Mouse (Mus musculus) frontal cortex, postnatal 25 days (tissue): ENCODE measurements around the gene Txnrd2.

Experiments
- DNase-seq, 2 experiments: peaks; one replicate each; pipeline ENCODE4 v3.0.0; 2022; ENCODE audit warnings: low spot score in 2 of 2

Gene Txnrd2

DNA sequence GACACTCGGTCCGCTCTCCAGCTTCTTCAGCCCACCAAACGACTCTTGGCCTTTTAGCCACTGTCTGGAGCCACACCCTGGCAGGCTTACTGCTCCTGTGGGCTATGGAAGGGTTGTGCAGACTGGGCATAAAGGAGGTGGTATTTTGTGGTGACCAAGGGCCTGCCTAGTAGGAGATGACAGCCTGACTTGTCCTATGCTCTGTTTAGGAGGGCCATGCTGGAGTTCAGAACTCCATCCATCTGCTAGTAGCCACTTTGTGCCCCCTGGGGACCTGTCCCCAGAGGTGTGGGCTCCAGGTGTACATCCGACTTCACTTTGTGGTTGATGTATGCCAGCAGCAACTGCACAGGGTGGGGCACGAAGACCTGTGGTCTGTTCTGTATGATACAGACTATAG, 32.6 kb upstream of the Txnrd2 start:
- DNase-seq = no peak

- no peak for DNase-seq
These were observed 32.1 kb upstream of the Txnrd2 start for GRCm38 (mm10) chr16:18394056-18394455.

- no peak for DNase-seq
These were observed 31.2 kb upstream of the Txnrd2 start for GRCm38 (mm10) chr16:18394777-18395619.

GRCm38 (mm10) chr16:18395620-18396036, 30.6 kb upstream of the Txnrd2 start:
- DNase-seq = no peak

DNA sequence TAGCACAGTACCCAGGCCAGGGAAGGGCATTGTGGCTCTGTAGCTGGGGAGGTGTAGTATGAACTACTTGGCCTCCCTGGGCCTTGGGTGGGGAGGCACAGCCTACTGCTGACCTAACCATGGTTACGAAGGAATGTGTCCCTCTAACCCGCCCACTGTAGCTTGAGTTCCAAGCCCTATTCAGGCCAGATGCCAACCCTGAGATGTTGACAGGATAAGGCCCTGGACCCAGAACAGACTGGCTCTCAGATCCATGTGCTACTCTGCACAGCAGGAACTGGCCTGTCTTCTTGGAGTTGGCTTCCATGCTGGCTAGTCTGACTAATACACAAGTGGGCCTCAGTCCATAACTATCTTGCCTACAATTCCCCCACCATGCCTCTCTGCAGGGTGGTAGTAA, 30.0 kb upstream of the Txnrd2 start:
- DNase-seq = no peak

GRCm38 (mm10) chr16:18396791-18397621, 29.2 kb upstream of the Txnrd2 start:
- DNase-seq = no peak

- no peak for DNase-seq
These were observed 26.2 kb upstream of the Txnrd2 start for GRCm38 (mm10) chr16:18400028-18400427.

- no peak for DNase-seq
These were observed 25.5 kb upstream of the Txnrd2 start for GRCm38 (mm10) chr16:18400472-18401216.

DNA sequence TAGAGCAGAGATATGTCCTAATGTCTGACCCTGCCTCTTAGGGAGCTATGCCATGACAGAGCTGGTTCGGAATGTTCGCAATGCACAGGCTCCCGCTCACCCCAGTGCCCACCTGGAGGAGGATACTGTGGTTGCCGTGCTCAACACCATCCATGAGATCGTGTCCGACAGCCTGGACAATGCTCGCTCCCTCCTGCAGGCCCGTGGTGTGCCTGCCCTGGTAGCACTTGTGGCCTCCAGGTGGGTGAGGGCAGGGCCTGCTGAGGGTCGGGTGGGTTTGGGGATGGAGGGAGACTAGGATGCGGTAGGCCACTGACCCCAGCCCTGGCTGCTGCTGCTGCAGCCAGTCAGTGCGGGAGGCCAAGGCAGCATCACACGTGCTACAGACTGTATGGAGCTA, 22.9 kb upstream of the Txnrd2 start:
- no peak for DNase-seq

DNA sequence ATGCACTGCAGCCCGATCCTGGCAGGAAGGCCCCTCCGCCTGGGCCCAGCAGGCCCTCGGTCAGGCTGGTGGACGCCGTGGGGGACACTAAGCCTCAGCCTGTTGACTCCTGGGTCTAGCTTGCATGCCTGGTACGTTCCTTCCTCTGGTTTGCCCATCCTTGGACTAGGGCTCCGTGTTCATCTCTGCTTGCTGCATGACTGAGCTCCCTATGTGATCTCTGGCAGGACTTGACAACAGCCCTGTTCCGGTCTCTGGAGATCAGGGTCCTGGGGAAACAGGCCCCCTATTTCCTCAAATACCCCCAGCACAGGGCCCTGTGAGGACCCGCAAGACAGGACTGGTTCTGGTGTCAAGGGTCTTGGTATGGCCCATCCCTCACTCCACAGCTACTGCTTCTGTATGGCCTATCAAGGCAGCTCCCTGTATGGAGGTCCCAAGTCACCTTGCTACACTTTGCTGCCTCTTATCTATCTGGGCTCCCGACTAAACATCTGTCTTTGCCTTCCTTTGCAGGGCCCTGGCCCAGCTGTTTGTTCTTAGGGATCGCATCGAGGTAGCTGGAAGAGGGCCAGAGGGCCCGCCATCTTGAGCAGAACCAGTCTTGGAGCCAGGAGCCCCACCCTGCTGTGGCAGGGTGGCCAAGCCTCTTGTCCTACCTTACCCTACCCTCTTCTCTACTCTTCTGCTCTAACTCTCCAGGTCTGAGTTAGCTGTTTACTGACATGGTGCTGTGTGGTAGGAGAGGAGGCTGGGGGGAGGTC, 20.9 kb upstream of the Txnrd2 start:
- no peak for DNase-seq

DNA sequence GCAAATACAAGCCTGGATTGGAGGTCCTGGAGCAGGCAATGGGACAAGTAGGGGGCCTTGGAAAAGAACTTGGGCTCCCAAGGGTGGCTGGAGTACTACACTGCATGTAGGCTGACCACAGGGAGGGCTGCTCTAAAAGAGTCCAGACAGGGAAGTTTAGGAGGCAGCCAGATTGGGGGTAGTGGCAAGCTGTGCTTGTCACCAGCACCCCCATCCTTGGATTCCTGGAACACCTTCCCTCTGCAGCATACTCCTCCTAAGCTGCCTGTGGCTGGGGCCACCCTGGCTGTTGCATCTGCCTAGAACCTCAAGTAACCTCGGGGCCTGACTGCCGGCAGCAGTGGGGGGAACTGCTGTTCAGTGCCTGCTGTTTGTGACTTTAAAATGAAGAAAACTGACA, 20.3 kb upstream of the Txnrd2 start:
- DNase-seq = no peak

DNA sequence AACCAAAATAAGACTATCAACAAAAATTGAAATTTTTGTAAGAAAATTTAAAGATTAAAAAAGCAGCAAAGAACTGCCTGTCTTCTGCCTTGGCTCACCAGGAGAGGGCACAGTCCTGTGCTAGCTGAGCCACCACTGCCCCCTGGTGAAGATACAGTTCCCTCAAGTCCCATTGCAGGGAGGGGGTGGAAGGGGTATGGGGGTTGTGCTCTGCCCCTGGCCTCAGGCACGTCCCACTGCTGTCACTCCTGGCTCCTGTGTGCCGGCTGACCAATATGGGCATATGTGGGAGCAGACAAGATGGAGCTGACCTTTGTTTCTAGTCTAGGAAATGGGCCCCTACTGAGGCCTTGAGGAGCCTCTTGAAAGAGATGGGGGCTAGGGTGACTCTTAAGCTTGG, 19.9 kb upstream of the Txnrd2 start:
- DNase-seq = no peak

GRCm38 (mm10) chr16:18407912-18408311, 18.3 kb upstream of the Txnrd2 start:
- no peak for DNase-seq

DNA sequence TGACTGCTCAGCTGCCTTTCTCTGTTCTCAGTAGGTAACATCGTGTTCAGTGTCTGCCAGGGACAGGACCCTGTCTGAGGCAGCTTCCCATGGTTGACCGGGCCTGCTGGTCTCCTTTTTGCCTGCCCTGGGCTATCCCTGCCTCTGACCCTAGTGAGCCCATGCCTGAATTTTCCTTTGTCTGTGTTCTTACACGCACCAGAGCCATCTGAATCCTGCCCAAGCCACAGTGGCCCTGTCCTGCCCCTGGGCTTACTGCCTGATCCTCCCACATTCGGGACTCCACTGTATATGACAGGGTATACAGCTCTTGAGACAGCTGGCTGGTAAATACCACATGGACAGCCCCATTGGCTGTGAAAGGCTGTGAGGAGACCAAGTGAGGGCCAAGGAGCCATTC, 16.4 kb upstream of the Txnrd2 start:
- DNase-seq = no peak

- DNase-seq = no peak
These were observed 15.8 kb upstream of the Txnrd2 start for GRCm38 (mm10) chr16:18410418-18410817.

DNA sequence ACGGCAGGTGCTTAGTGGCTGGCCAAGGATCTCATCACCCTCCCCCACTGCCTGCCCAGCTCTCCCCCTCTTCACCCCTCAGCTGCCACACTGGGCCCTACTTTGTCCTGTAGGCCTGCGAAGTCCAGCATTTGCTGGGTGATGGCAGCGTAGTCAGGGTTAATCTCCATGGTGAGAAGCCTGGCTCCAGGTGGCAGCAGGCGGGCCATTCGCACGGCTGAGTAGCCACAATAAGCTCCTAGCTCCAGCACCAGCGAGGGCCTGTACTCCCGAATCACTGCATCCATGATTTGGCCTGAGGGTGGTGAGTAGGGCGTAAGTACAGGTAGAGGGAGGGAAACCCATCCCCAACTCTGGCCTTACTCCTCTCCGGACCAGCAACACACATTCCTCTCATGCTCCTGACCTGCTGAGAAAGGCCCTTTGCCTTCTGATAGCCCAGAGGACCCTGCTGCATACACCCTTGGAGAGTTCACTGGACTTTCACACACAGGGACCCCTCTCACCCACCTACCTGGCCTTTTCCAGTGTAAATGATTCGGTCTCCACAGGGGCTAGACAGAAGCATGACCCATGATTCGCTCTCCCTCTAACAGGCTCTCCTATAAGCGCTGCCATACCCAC, 15.0 kb upstream of the Txnrd2 start:
- DNase-seq = no peak

GRCm38 (mm10) chr16:18411802-18412476, 14.2 kb upstream of the Txnrd2 start:
- DNase-seq = no peak

DNA sequence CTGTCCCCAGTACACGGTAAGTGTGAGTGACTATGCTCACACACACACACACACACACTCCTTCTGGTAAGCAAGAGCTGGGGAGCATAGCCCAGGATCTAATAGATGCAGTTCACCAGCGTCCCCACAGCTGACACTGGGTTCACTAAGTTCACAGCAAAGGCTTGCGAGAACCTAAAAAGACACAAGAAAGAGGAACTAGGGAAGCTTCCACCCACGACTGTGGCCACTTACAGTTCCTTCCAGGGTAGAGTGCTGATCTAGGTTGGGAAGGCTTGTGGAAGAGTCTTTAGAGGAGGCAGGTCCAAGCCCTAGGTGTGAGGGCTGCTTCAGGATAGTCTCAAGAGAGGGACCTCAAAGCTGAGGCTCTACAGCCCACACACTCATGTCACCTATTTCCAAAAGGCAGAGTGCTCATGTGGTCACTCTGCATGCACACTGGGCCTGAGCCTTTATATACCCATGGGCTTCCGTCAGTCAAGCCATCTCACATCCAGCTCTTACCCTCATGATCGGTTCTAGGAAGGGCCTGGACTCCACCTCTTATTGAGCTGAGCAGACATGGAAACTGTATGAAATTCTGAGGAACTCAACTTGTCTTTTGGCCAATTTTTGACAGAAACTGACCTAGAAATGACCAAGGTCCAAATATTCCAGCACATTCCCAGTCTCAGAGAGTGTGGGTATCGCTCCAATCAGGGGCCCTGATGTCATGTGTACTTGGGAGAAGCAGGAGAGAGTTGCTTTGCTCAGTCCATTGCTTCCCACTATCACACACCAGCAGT, 13.0 kb upstream of the Txnrd2 start:
- DNase-seq = no peak

GRCm38 (mm10) chr16:18416094-18416761, 10.0 kb upstream of the Txnrd2 start:
- DNase-seq = no peak
